8 mouse cellular contexts compared by ENCODE assay signal in genomic region chr4:81727735-81728581, GRCm38 (mm10).
DNase-seq lines count a peak whose midpoint lies in the region; ATAC-seq lines count a peak whose summit lies in the region.

No protein-coding gene starts in this region.

- H3K4me1 ChIP-seq in heart, embryonic 15.5 days (replicated peaks): peaks cover 17% of the 10 kb centered on the region
- H3K4me1 ChIP-seq in midbrain, embryonic 16.5 days (ENCODE audit: control insufficient read depth, insufficient read depth, low read length): peaks cover 17% of the 10 kb centered on the region

- DNase-seq in kidney, postnatal 4 days: peak; percentile 3
- DNase-seq in kidney, adult 11 months: no peak
- peak; percentile 12 to 31 for DNase-seq in cerebellum, postnatal 36 days
- no peak for DNase-seq in c-Kit-positive CD71-positive TER-119-positive erythroid progenitor cells, embryonic 14.5 days (ENCODE audit: low spot score)
- DNase-seq in left cerebral cortex, adult 8-10 months (ENCODE audit: low spot score in 2 of 2): no peak
- DNase-seq in thymus, postnatal 0 days (ENCODE audit: low spot score): no peak

- H3K27ac ChIP-seq in heart, embryonic 15.5 days: peak overlapping the region; percentile 63
- H3K27ac ChIP-seq in midbrain, embryonic 16.5 days (ENCODE audit: low read length): peak overlapping the region; percentile 79

- 49% methylated on average over 12 of the region's 12 CpGs for WGBS in heart, embryonic 15.5 days
- 15% methylated on average over 12 of the region's 12 CpGs for WGBS in midbrain, embryonic 16.5 days

- no peak overlapping the region for H3K4me3 ChIP-seq in heart, embryonic 15.5 days
- no peak overlapping the region for H3K4me3 ChIP-seq in midbrain, embryonic 16.5 days (ENCODE audit: low read depth, low read length)

- H3K9me3 ChIP-seq in heart, embryonic 15.5 days (replicated peaks): no peaks in the 10 kb centered on the region
- H3K9me3 ChIP-seq in midbrain, embryonic 16.5 days (replicated peaks; ENCODE audit: control insufficient read depth, low read length, poor library complexity, severe bottlenecking): 0 out of 2 replicates have a peak, but pooled peaks cover 3% of the 10 kb centered on the region

- no peak overlapping the region for H3K9ac ChIP-seq in heart, embryonic 15.5 days
- no peak overlapping the region for H3K9ac ChIP-seq in midbrain, embryonic 16.5 days (ENCODE audit: low read depth, low read length)

- no peaks in the 10 kb centered on the region for H3K27me3 ChIP-seq in heart, embryonic 15.5 days
- H3K27me3 ChIP-seq in midbrain, embryonic 16.5 days (ENCODE audit: control insufficient read depth, insufficient read depth, low read depth, low read length): no peaks in the 10 kb centered on the region

- H3K36me3 ChIP-seq in heart, embryonic 15.5 days: no peaks in the 10 kb centered on the region
- no peaks in the 10 kb centered on the region for H3K36me3 ChIP-seq in midbrain, embryonic 16.5 days (ENCODE audit: control insufficient read depth, insufficient read depth, low read length)

- peak; percentile 53; the same call in 1 of the 2 replicates for ATAC-seq in heart, embryonic 15.5 days (replicated peaks; ENCODE audit: insufficient number of reproducible peaks, insufficient read depth, low FRiP score, low read depth)
- ATAC-seq in midbrain, embryonic 16.5 days: peak; percentile 68

- H3K4me2 ChIP-seq in heart, embryonic 15.5 days: no peak overlapping the region
- peak overlapping the region; percentile 28 for H3K4me2 ChIP-seq in midbrain, embryonic 16.5 days (ENCODE audit: low read length)

Comparison
In these comparisons a context has a peak if more than half of its experiments do, and no peak if none do; other contexts are left out.
1. DNase-seq: peak in kidney, postnatal 4 days (2 of 2) and cerebellum, postnatal 36 days (2 of 2); none in kidney, adult 11 months (single experiment), c-Kit-positive CD71-positive TER-119-positive erythroid progenitor cells, embryonic 14.5 days (single experiment), left cerebral cortex, adult 8-10 months (0 of 2) and thymus, postnatal 0 days (single experiment).